Mouse (Mus musculus) lung, adult 2 months (tissue): Measurements from ENCODE around the gene Ift122. TPM values are rescaled to one million over a fixed set of nuclear protein-coding genes. Genes with fewer than 3 reads are reported as not detected.

ENCODE experiments used
- DNase-seq: peaks from one replicate; pipeline ENCODE4 v3.0.0; 2022
- H3K4me1 ChIP-seq: fragments of 200-500 bp; 2 replicates; pipeline ENCODE4 v1.6.1; 2011; ENCODE audit warnings: low read length; ENCODE audit not compliant: control insufficient read depth, insufficient read depth
- H3K4me3 ChIP-seq: fragments of 200-500 bp; replicated peaks from 2 replicates; pipeline ENCODE3; 2011; ENCODE audit warnings: low read depth, mild to moderate bottlenecking, control low read depth, low read length; ENCODE audit errors: extremely low read depth
- CTCF ChIP-seq: fragments of 200-500 bp; IDR thresholded peaks from 2 replicates; pipeline ENCODE4 v1.5.1; 2011; ENCODE audit warnings: mild to moderate bottlenecking, low read length, control low read depth; ENCODE audit not compliant: insufficient read depth
- POLR2A ChIP-seq: fragments of 200-500 bp; IDR thresholded peaks from 2 replicates; pipeline ENCODE4 v1.6.1; 2011; ENCODE audit warnings: low read depth, mild to moderate bottlenecking, control low read depth, low read length, borderline replicate concordance; ENCODE audit errors: extremely low read depth
- WGBS: fragments of 180-500 bp; shearing (Covaris S2); methylation state at CpG from one replicate; pipeline ENCODE4 v1.1.7; 2018; 5-methylcytosine and 5-hydroxymethylcytosine counted together
- polyA plus RNA-seq: library from polyadenylated mRNA; depleted of rRNA; stranded (reverse); fragments of >200 nt; gene quantifications from 2 replicates; pipeline ENCODE4 v1.2.3, GENCODE M21; 2012

Ift122 gene
- polyA plus RNA-seq, 1 experiment = 13.4 TPM

DNA sequence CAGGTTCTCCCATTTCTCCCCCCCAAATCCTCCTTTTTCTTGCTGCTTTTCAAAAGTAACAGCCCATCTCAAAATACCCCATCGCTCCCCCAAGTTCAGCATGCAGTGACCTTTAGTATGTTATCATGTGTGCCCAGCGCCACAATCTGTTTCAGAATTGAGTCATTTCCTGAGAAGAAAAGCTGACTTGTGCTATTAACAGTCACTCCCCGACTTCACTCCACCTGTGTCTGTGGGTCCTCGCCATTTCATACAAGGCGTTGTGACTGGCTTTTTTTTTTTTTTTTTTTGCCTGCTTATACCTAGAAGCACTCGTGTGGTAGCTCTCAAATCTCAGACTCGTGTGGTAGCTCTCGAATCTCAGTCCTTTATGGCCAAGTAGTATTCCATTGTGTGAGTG, 92.4 kb downstream of the Ift122 start:
- Histone ChIP-seq H3K4me1 (no peaks in the 10 kb centered on the region; the same call in 1 of the 2 replicates), H3K4me3 (no peak overlapping the region)
- TF ChIP-seq POLR2A (no peak), CTCF (no peak)
- no peak for DNase-seq
- WGBS = 76% methylated on average over 8 of the region's 8 CpGs

DNA sequence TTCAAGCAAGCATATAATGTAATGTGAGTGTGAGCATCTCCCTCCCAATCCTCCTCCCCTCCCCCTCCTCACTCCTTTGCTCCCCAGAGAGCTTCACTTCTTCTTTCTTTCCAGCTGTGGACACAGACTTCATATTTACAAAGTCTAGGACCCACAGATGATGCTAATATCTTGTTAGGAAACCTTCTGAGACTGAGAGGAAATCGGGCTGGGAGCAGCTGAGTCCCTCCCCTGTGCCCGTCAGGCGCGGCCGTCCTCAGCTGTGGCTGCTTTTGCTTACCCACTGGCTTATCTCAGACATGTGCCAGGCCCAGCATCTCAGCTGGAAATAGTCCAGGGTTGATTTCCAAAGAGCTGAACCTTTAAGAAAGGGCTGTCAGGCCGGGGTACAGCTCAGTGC, 93.1 kb downstream of the Ift122 start:
- no peak for TF ChIP-seq POLR2A
- no peak for TF ChIP-seq CTCF
- WGBS = 23% methylated on average over 6 of the region's 6 CpGs
- Histone ChIP-seq H3K4me1 (no peaks in the 10 kb centered on the region; the same call in 1 of the 2 replicates), H3K4me3 (no peak overlapping the region)
- no peak for DNase-seq

DNA sequence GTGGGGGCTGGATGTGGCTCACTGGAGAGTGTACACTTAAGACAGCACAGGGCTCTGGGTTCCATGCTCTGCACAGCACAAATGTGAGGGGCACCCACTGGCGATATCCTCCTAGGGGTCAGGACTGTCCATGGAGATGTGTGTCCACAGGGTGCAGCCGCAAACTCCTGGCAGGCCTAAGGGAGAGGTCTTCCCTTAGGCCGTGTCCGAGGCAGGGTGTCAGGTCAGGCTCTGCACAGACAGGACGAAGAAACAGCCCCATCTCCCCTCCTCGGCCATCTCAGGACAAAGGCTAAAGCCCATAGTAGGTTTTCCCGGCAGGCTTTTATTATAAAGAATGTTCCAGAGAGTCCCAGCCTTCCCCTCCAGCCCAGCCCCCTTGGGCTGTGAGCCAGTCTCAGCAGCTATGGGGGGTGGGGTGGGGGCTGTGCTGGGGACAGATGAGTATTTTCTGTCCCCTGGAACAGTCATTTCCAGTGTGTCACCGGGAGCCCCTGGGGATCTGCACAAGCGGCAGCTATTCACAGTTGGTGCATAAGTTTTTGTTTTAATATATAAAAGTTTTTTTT, 101.3 kb downstream of the Ift122 start:
- no peak for DNase-seq
- Histone ChIP-seq H3K4me3 (no peak overlapping the region), H3K4me1 (peaks cover 26% of the 10 kb centered on the region)
- TF ChIP-seq POLR2A = no peak
- TF ChIP-seq CTCF = no peak
- WGBS = 69% methylated on average over 9 of the region's 9 CpGs

- DNase-seq = no peak
- TF ChIP-seq CTCF = no peak
- 86% methylated on average over 4 of the region's 4 CpGs for WGBS
- no peak overlapping the region for H3K4me3 ChIP-seq
- H3K4me1 ChIP-seq = peaks cover 27% of the 10 kb centered on the region
These were observed 101.9 kb downstream of the Ift122 start for GRCm38 (mm10) chr6:115955169-115955568.

- Histone ChIP-seq H3K4me1 (peaks cover 27% of the 10 kb centered on the region), H3K4me3 (no peak overlapping the region)
- DNase-seq = no peak
- whole genome bisulfite sequencing = 81% methylated on average over 11 of the region's 11 CpGs
- TF ChIP-seq POLR2A = no peak
- no peak for TF ChIP-seq CTCF
These were observed 102.4 kb downstream of the Ift122 start for GRCm38 (mm10) chr6:115955664-115956063.

GRCm38 (mm10) chr6:115956418-115956921, 103.2 kb downstream of the Ift122 start:
- Histone ChIP-seq H3K4me1 (peaks cover 27% of the 10 kb centered on the region), H3K4me3 (no peak overlapping the region)
- peak; percentile 27; the same call in 1 of the 2 replicates for TF ChIP-seq CTCF
- TF ChIP-seq POLR2A = no peak
- DNase-seq = no peak
- WGBS = 29% methylated on average over 13 of the region's 13 CpGs

GRCm38 (mm10) chr6:115956922-115957601, 103.8 kb downstream of the Ift122 start:
- peaks cover 27% of the 10 kb centered on the region for H3K4me1 ChIP-seq
- H3K4me3 ChIP-seq = no peak overlapping the region
- 37% methylated on average over 16 of the region's 16 CpGs for WGBS
- TF ChIP-seq CTCF (no peak), POLR2A (peak; percentile 20; the same call in 1 of the 2 replicates)
- DNase-seq = peak; percentile 40

GRCm38 (mm10) chr6:115957681-115958080, 104.4 kb downstream of the Ift122 start:
- WGBS = 69% methylated on average over 6 of the region's 6 CpGs
- TF ChIP-seq CTCF (no peak), POLR2A (no peak)
- no peak for DNase-seq
- no peak overlapping the region for H3K4me3 ChIP-seq
- H3K4me1 ChIP-seq = peaks cover 27% of the 10 kb centered on the region

- no peak for TF ChIP-seq CTCF
- TF ChIP-seq POLR2A = no peak
- peaks cover 27% of the 10 kb centered on the region for H3K4me1 ChIP-seq
- WGBS = 85% methylated on average over 9 of the region's 9 CpGs
- no peak for DNase-seq
- H3K4me3 ChIP-seq = no peak overlapping the region
These were observed 105.2 kb downstream of the Ift122 start for GRCm38 (mm10) chr6:115958445-115958844.
